Mouse (Mus musculus) urinary bladder, postnatal 36 days (tissue): ENCODE results near the gene Arid1b.

Experiments used
- DNase-seq, 2 experiments: peaks; one replicate each; pipeline ENCODE4 v3.0.0; 2022; ENCODE audit warnings: low spot score in 2 of 2, mixed read lengths in 1 of 2

The Arid1b gene

DNA sequence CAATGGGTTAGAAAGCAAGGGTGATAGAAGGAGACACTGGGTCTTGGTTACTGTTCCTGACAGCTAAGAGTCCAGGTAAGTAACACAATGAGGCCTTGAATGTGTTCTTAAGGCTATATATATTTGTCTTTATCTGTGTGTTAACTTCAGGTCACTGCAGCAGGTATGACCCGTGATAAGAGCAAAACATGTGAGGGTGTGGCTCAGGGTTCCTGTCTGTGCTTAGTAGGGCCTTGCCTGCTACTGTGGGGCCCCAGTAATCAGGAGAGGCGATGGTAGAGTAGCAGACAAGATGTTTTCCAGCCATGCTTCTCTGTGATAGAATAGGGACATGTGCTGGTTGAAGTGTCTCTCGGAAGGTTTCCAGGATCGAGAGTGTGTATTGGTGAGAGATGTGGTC, 118.0 kb downstream of the Arid1b start:
- DNase-seq: no peak

DNA sequence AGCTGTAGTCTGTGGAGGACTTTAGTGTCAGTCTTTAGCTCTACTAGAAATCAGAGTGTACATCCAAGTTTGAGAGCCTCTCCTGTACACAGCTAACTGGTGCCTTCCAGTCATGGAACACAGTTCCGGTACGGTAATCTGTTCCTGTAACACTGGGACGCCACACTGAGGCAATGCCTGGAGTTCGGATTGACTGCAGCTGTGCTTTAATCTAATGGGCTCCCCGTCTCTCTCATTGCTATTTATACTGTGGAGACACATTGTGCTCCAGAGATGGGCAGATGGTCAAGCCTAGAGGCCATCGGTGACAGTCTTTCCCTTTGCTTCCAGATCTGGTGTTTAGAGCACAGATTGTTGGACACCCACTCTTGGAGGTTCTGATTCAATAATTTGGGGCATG, 121.8 kb downstream of the Arid1b start:
- no peak for DNase-seq

DNA sequence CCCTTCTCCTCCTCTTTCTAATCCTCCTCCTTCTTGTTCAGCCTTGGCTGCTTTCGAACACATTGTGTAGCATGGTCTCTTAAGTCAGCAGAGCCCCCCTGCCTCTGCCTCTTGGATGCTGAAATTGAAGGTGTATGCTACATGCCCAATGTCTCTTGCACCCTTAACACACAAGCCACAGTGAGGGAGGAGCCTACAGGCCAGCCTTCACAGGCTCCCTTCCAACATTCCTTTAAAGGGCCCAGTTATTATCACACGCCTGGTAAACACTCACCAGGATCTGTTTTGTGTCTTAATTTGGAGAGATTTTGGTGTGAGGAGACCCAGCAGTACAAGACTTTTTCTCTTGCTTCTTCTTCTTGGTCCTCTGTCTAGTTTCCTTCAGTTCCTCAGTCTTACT, 122.9 kb downstream of the Arid1b start:
- DNase-seq: no peak

DNA sequence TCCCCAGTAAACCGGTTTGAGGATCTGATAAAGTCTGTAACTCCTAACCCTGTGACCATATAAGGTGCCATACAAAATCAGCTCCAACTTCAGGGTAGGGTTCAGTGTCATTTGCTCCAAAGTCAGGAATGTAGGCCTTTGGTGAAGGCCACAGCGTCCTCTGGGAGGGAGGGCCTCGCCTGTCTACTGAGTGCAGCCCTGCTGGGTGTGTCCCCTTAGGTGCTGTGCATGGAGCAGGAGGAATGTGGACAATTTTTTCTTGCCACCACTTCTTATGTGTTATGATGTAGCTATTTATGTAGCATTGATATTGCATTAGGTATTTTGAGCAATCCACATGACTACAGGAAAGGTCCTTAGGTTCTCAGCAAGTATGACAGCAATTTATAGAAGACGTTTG, 124.0 kb downstream of the Arid1b start:
- DNase-seq: no peak

DNA sequence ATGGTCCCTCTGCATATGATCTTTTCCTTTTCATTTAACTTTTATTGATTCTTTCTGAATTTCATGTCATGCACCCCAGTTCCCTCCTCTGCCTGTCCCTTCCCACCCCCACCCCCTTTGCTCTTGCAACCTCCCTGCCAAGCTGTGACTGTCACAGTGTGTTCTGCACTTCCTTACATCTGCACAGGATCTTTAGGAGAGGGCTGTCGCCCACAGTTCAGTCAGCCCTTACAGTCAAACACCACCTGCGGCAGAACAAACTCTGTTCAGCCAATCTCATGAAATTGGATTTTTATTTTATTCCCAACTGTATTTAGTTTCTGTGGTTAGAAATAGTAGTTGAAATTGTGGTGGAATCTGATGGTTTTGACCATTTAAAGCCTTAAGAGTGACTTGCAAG, 130.5 kb downstream of the Arid1b start:
- no peak for DNase-seq

DNA sequence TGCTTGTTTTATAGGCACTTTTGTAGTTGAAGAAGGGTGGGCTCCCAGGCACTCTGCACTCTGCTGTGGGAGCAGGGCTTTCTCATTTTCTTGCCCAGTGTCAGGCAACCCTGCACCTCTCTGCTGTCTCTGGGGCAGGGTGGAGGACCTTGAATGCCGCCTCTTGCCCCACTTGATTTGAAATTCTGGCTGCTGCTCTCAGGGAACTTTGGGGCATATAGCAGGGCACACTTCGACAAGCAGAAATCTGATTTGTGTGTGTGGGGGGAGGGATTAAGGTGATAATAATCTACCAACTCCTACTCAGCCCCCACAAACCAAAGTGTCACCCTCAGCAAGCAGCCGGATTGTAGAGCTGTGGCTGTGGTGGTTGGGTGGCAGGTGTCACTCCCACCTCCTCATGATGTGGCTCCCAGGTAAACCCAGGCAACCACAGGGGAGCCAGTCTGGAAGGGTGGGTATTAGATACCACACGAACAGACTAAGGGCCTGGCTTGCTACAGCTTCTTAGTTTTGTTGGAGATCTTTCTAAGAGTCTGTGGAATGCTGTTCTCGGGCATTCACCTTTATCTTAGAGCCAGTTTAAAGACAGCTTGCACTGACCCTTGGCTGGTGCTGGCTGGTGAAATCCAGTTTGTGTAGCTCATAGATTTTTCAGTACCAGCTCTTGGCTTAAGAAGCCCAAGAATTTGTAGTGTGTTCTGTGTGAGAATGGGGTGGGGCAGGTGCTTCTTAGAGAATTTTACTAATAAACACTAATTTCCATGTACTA, 131.1 kb downstream of the Arid1b start:
- no peak for DNase-seq

DNA sequence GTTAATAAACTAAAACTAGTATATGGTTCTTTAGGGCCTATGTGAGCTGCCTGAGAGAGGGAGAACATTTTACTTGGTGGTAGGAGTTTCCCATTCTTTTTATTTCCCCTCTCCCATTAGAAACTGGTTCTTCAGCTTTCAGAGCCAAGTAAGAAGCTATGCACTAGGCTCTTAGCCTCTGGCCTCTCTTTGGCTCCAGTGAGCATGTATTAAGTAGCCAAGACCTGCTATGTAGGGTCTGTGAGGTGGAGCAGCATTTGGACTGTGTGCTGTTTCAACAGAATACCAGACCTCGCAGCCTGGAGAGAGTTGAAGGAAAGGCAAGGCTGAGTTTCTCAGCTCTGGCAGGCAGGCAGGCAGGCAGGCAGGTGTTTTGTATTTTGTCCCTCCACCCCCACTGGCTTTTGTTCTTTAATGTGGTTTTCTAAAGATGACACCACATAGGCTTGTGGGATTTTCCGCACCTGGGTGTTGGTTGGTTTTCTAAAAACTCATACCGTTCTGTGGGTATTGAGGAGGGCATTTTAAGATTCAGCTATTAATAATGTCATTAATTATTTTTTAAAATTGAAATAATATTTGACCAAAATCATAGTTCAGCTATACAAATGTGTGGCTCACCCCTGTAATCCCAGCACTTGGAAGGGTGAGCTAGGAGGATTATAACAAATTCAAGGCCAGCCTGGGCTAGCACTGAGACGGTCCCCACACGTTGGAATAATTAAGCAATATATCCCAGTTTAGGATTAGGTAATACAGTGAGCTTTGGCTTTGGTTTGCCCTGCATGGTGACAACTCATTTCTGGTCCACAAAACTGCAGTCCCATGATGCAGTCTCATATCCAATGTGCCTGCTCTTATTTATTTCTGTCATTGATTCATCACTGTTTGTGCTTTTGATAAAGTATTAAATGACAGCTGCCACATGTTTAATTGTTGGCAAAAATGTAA, 132.0 kb downstream of the Arid1b start:
- no peak for DNase-seq

DNA sequence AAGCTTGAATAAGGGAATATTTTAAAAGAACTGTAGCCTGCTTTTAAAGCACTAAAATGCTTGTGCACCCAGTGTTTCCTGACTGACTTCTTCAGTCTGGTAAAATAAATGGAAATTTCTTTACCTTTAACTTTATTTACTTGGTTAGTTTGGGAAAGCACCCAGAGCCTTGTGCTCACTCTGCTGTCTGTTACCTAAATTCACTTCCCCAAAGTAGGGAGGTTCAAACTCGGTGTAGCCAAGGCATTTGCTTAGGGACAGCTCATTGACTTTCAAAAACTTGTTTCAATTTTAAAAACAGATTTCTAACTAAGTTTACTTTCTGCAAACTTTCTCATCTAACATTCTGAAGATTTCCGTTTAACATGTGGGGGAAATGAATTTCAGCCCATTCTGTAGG, 135.5 kb downstream of the Arid1b start:
- DNase-seq: no peak

DNA sequence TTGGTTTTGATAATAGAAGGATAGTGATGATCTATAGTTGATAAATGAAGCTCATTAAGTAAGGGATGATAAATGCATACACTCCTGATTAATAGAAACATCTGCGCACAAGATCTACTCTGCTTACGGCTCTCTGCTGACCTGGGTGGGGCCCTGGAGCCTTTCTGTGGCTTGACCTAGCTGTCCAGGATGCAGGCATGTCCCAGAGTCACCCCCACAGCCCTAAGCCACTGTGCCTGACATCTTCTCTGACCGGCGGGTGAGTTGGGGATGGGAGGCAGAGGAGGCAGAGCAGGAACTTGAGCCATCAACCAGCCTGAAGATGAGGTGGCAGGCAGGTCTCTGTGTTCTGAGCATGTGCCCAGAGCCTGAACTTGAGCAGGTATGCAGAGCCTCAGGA, 136.0 kb downstream of the Arid1b start:
- no peak for DNase-seq

DNA sequence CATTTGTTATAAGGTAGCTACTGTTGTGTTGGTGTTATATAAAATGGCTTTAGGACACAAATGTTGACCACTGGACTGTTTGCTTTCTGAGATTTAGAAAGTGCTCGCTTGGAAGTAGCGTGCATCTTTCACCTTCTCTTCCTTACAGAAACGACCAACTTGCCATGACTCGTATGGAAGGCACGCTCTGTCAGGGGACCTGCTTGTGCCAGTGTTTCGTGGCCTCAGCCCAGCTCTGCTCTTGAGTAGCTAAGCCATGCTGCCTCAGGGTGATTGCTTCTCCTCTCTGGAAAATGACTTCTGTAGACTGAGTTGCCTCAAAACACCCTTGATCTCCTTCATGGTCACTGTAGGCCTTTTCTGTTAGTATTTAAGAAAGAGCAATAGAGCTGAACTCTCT, 137.6 kb downstream of the Arid1b start:
- no peak for DNase-seq

DNA sequence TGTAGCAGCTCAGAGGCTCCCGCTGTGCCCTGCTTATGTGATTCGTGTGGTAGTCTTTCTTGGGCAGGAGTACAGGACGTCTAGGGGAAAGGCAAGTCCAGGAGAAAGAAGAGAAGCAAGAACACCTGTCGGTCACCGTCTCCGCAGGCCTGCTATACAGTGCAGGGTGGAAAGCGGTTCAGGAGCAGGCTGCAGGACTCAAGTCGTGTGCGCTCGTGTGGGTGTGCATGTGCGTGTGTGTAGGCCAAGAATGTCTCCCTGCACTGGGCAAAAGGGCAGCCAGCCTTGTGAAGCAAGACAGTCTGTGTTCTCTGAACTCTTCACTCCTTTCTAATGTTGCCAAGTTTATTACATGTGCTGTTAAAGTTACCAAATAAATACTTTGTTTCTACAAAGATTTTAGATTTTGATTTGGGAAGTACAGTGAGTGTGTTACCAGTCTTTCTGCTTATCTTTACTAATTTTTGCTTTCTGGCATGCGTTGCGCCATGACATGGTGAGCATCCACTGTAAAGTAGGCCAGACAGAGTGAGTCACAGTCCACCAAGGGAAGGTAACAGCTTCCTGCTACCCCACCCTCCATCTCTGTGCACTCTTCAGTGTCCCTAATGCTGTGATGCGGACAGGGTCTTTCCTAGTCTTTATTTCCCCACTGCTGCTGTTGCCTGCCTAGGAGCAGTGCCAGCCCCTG, 138.3 kb downstream of the Arid1b start:
- peak in 1 of 2 experiments; percentile 58 for DNase-seq

DNA sequence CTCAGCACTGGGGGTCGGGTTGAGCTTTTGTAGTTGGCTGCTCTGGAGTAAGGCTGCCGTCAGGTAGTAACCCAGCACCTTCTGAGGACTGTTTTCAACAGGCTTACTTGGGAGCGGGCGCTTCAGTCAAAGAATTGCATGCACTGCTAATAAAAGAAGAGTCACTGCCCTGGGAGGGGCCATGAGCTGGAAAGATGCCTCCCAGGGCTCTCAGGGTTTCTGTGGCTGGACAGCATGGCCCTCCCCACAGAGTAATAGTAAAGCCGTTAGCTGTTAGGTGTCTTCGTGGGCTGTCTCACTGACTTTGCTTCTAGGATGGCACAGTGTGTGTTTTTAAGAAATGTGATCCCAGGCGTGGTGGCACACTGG, 138.8 kb downstream of the Arid1b start:
- DNase-seq: no peak

DNA sequence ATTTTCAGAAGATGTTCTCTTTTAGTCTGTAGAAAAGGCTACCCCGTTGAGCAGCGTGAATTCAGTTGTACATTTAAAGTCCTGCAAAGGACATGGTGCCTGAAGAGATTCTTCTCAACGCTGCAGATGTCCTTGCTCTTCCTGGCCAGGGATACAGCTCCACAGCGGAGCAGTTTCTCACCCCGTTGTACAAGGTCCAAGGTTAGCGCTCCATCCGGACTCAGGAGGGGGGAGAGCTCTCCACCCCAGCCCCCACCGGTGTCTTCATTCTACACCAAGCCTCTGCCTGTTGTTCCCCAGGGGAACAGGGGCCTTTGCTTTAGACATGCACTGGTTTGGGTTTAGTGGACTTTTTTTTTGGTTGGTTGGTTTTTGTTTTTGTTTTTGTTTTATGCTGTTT, 139.7 kb downstream of the Arid1b start:
- no peak for DNase-seq

DNA sequence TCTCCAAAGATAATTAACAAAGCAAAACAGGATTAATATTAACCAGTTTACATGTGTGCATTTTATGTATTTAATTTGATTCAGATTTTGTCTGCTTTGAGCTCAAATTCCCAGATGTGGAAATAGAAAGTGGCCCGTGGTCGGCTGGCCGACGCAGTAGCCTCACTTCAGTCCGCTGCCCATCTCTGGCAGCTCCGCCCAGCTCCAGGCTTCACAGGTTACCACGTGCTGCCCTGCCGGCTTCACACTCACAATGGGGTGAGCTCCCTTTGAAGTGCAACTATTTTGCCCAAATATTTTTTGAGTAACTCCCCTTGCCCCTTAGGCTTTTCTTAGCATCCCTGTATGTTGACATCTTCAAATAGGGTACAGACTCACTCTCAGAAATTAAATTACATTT, 140.1 kb downstream of the Arid1b start:
- no peak for DNase-seq

DNA sequence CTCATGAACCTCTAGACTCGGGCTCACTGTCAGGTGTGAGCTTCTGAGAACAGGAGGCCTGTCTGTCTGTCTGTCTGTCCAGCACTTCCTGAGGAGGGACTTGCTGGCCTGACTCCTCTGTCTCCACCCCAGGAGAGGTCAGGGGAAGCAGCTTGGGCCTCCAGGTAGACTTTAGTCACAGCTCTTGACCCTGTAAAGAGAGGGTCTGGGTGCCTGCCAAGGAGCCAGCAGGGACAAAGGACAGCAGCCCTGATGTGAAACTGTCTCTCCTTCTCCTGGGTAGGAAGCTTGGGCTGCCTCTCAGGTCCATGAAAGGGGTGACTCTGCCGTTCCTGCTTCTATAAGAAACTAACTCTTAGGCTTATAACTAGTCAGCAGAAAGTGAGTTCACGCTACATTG, 143.8 kb downstream of the Arid1b start:
- no peak for DNase-seq

DNA sequence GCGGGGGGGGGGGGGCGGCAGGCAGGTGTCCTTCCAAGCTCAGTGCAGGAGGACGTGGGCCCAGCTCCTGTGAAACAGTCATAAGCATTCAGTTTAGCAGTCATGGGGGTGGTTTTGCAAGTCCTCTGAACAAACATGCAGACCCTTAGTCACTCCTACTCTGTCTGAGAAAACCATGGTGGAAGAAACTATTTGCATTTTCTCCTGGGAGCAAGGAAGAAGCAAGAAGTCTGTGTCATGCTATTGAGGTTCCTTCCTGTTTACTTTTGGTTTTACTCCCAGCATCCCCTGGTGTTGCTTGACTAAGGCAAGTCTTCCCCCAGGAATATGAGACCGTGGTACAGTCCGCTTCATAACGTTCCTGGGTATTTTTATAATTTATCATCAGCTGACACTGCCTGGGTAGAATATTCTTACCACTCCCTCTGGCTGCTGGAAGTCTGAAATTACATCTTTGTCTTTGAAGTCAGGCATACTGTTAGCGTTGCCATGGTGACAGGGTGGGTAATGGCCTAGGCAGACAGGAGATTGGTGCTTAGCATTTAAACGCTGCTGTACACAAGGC, 144.6 kb downstream of the Arid1b start:
- DNase-seq: peak in 1 of 2 experiments; percentile 36

DNA sequence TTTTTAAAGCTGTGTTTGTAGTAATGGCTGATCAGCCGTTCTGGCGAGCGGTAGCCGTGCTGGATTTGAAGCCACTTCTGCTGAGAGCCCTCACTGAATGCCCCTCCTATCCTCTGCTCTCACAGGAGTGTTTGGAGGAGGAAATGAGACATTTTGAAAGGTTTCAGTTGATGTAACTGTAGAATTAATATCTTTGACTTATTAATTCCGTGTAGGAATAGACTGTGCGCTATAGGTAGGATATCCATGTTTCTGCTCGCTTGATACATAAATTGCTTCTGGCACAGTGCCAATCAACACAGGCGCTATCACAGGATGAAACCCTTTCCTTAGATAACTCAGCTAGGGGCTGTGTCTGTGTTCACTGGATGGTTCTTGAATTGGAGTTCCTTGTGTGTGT, 145.4 kb downstream of the Arid1b start:
- DNase-seq: no peak

DNA sequence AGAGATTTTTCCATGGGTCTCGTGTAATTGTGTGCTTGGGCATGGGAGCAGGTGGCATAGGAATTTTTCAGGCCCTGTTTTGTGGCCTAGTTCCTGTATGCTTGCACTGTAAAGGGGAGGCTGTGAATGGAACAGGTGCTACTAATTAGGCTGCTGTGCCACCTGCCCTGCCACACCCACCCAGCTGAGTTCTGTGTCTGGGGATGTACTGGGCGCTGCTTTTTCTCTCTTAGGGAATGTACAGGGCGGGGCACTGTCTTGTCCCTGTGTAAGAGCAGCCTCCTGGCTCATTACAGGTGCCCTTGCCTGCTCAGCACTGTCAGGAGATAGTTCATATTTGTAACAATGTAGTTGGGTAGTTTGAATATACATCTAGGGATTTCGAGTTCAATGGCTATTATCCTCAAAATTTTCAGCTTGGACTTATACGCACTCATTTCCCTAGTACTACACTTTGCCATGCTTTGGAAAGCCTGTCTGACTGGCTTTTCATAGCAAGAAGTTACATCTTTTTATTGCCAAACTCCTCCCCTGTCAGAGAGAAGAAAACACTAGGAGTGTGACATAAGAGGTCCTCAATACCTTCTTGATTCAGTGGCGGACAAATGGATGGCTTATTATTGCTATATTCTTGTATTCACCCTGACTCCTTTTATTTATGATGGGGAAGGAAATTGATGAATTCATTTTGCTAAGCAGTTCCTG, 149.8 kb downstream of the Arid1b start:
- no peak for DNase-seq

DNA sequence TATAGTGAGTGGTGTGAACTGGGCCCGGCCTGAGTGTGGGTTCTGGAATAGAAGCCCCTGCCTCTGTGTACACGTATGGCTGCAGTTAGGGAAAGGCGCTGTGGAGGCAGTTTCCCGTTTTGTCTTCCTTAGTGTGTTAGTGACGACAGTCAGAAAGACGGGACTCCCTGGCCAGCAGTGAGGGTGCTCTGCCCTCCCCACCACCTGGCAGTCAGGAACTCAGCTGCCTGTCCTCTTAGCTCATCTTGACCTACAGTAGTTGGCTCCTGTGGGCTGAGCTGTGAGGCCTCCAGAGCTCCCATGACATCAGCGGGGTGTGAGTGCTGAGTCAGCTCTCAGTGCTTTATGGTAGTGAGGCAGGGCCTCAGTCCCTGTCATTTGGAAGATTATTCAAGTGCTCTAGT, 156.5 kb downstream of the Arid1b start:
- DNase-seq: no peak

DNA sequence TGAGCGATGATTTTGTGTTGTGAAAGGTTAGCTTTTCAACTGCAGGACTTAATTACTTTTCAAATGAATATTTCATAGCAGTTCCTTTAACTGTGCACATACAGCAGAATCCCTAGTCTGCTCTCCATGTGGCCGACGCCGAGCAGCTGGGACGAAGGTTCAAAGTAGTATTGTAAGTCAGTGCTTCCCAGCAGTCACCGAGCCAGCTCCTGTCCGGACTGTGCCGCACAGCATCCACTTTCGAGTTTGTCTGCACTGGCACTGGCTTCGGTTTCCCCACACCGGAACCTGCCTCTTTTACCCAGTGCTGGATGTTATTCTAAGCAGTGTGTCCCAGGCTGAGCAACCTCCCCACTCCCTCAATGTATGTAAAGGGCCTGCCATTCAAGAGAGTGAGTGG, 157.7 kb downstream of the Arid1b start:
- DNase-seq: no peak

DNA sequence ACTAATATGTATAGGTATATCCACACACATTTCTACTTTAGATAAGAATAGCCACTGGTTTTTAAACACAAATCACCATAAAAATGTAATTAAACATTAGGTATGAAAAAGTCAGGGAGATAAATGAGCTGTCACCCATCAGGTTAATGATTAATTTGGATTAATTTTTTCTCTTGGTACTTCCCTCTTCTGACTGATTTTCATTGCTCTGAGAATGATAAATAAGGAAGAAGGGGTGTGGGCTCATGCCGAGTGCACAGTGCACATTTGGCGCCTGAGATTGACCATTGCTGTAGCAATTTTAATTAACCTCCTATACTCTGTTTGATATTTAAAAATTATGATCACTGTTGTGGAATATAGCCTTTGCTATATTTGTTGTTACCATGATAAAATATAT, 159.3 kb downstream of the Arid1b start:
- no peak for DNase-seq

DNA sequence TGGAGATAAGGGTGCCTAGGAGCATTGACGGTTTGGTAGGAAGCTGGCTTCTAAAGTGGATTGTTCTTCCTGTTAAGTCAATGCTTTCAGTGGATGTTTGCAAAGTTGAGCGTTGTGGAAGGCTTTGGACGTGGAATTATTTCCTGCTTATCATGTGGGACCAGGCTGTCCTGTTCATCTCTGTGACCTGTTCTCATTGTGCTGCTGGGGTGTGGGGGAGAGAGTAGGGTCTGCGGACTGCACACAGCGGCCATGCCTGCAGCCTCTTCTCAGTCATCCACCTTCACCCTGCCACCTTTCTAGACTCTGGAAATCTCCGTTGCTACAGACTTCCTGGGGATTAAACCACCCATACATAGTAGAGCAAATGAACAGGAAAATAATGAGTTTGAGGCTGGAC, 160.2 kb downstream of the Arid1b start:
- no peak for DNase-seq
